Mouse (Mus musculus): ENCODE measurements around the gene Tmem131l. TPM values are rescaled to one million over a fixed set of nuclear protein-coding genes. Genes with fewer than 3 reads are reported as not detected.

Gene Tmem131l
- 136 TPM for total RNA-seq (2023)

GRCm38 (mm10) chr3:84039646-84040475 is at the start of gene Tmem131l:
Gene Tmem131l (minus strand): TSS chr3:84040175.

Other genes with a start within 250 kb of the Tmem131l start
- gene Tlr2, start 198.4 kb downstream of the Tmem131l start, total RNA-seq (2023), result 2.8 TPM
- gene Mnd1, start 115.6 kb upstream of the Tmem131l start, total RNA-seq (2023), result not detected
- not detected for gene Gm6525, start 133.9 kb upstream of the Tmem131l start, total RNA-seq (2023)

Data from CD4-positive naive resting alpha-beta T cell, adult 76 days (primary cell).